In genomic region chr2:90871180-90871961, GRCm38 (mm10) we compare ENCODE assay signal across 12 mouse cellular contexts. TPM values are rescaled to one million over a fixed set of nuclear protein-coding genes. Genes with fewer than 3 reads are reported as not detected.
A peak's percentile ranks its signal among the peaks of the same experiment; 100 is the strongest.
DNase-seq lines count a peak whose midpoint lies in the region; ATAC-seq and TF ChIP-seq lines count a peak whose summit lies in the region.
"Had no signal": no experiment of that assay in that cellular context is flagged by ENCODE, and none has a peak within 500 bp of the region (broad histone marks: within the 10 kb centered on the region; RNA-seq: fewer than 3 reads in every experiment).

No protein-coding gene starts in this region.

- DNase-seq in forebrain, embryonic 14.5 days (ENCODE audit: low spot score), result peak; percentile 31
- DNase-seq in forebrain, embryonic 10.5 days (ENCODE audit: extremely low spot score, low spot score), result no peak
- DNase-seq in lung, embryonic 14.5 days, result peak; percentile 64
- DNase-seq in lung, adult 2 months, result no peak
- DNase-seq in heart, postnatal 10 days, result peak; percentile 28 to 32
- peak; percentile 88 for DNase-seq in skeletal muscle tissue, adult 2 months (ENCODE audit: low read depth, low spot score)
- DNase-seq in layer of hippocampus, adult 18-20 months (ENCODE audit: low spot score in 2 of 2), result no peak

- H3K9ac ChIP-seq in forebrain, embryonic 14.5 days (ENCODE audit: low read length), result no peak overlapping the region
- no peak overlapping the region for H3K9ac ChIP-seq in lung, embryonic 14.5 days
- H3K9ac ChIP-seq in intestine, embryonic 15.5 days, result no peak overlapping the region
- H3K9ac ChIP-seq: embryonic facial prominence, embryonic 13.5 days; stomach, embryonic 15.5 days had no signal

- intact Hi-C loops in heart, postnatal 10 days (cut with DNase I), result no loop called here

- TF ChIP-seq POLR2A in lung, adult 2 months (IDR thresholded peaks at IDR 0.05; ENCODE audit: borderline replicate concordance, extremely low read depth, low read depth, low read length), result no peak

- H3K36me3 ChIP-seq in forebrain, embryonic 14.5 days (ENCODE audit: control insufficient read depth, insufficient read depth, low read length), result peaks cover 20% of the 10 kb centered on the region
- peaks cover 23% of the 10 kb centered on the region for H3K36me3 ChIP-seq in forebrain, embryonic 10.5 days (replicated peaks)
- peaks cover 18% of the 10 kb centered on the region for H3K36me3 ChIP-seq in lung, embryonic 14.5 days (ENCODE audit: insufficient read depth)
- peaks cover 5% of the 10 kb centered on the region; the same call in 1 of the 2 replicates for H3K36me3 ChIP-seq in intestine, embryonic 15.5 days
- H3K36me3 ChIP-seq: stomach, embryonic 15.5 days had no signal

- H3K4me3 ChIP-seq in forebrain, embryonic 14.5 days (ENCODE audit: low read depth, low read length), result no peak overlapping the region
- no peak overlapping the region for H3K4me3 ChIP-seq in forebrain, embryonic 10.5 days
- H3K4me3 ChIP-seq in lung, embryonic 14.5 days (ENCODE audit: low read depth, low read length), result no peak overlapping the region
- H3K4me3 ChIP-seq in lung, adult 2 months (replicated peaks; ENCODE audit: extremely low read depth, low read depth, low read length), result no peak overlapping the region
- H3K4me3 ChIP-seq in intestine, embryonic 15.5 days (replicated peaks), result no peak overlapping the region
- H3K4me3 ChIP-seq: embryonic facial prominence, embryonic 13.5 days; stomach, embryonic 15.5 days had no signal

- WGBS in forebrain, embryonic 14.5 days, result 71% methylated on average over 8 of the region's 8 CpGs
- WGBS in forebrain, embryonic 10.5 days, result 78% methylated on average over 8 of the region's 8 CpGs
- WGBS in lung, embryonic 14.5 days, result 53% methylated on average over 8 of the region's 8 CpGs
- 50% methylated on average over 8 of the region's 8 CpGs for WGBS in lung, adult 2 months
- 69% methylated on average over 8 of the region's 8 CpGs for WGBS in intestine, embryonic 15.5 days

- ATAC-seq in forebrain, embryonic 14.5 days, result no peak
- no peak for ATAC-seq in lung, embryonic 14.5 days (ENCODE audit: insufficient read depth)
- no peak for ATAC-seq in intestine, embryonic 15.5 days

- H3K4me1 ChIP-seq in forebrain, embryonic 14.5 days (ENCODE audit: control insufficient read depth, insufficient read depth, low read length), result no peaks in the 10 kb centered on the region
- H3K4me1 ChIP-seq in forebrain, embryonic 10.5 days, result no peaks in the 10 kb centered on the region
- 0 out of 2 replicates have a peak, but pooled peaks cover 4% of the 10 kb centered on the region for H3K4me1 ChIP-seq in lung, embryonic 14.5 days (ENCODE audit: insufficient read depth)
- H3K4me1 ChIP-seq in lung, adult 2 months (ENCODE audit: control insufficient read depth, insufficient read depth, low read length), result no peaks in the 10 kb centered on the region
- H3K4me1 ChIP-seq in intestine, embryonic 15.5 days (replicated peaks), result peaks cover 13% of the 10 kb centered on the region

- H3K9me3 ChIP-seq in forebrain, embryonic 14.5 days (replicated peaks; ENCODE audit: control insufficient read depth, low read length), result no peaks in the 10 kb centered on the region
- H3K9me3 ChIP-seq in forebrain, embryonic 10.5 days, result no peaks in the 10 kb centered on the region
- no peaks in the 10 kb centered on the region for H3K9me3 ChIP-seq in lung, embryonic 14.5 days (ENCODE audit: low read depth, low read length)
- no peaks in the 10 kb centered on the region for H3K9me3 ChIP-seq in intestine, embryonic 15.5 days
- H3K9me3 ChIP-seq: embryonic facial prominence, embryonic 13.5 days; stomach, embryonic 15.5 days had no signal

- no peak overlapping the region for H3K4me2 ChIP-seq in forebrain, embryonic 14.5 days (ENCODE audit: low read length)
- H3K4me2 ChIP-seq in lung, embryonic 14.5 days, result no peak overlapping the region
- H3K4me2 ChIP-seq in intestine, embryonic 15.5 days (replicated peaks), result no peak overlapping the region
- H3K4me2 ChIP-seq: embryonic facial prominence, embryonic 13.5 days; stomach, embryonic 15.5 days had no signal

- no peak overlapping the region for H3K27ac ChIP-seq in forebrain, embryonic 14.5 days (ENCODE audit: low read depth, low read length)
- H3K27ac ChIP-seq in forebrain, embryonic 10.5 days, result no peak overlapping the region
- H3K27ac ChIP-seq in lung, embryonic 14.5 days (ENCODE audit: low read depth), result no peak overlapping the region
- H3K27ac ChIP-seq in intestine, embryonic 15.5 days, result no peak overlapping the region
- H3K27ac ChIP-seq: embryonic facial prominence, embryonic 13.5 days; stomach, embryonic 15.5 days had no signal

- no peaks in the 10 kb centered on the region for H3K27me3 ChIP-seq in forebrain, embryonic 14.5 days (replicated peaks; ENCODE audit: control insufficient read depth, insufficient read depth, low read length)
- H3K27me3 ChIP-seq in forebrain, embryonic 10.5 days (ENCODE audit: poor library complexity, severe bottlenecking), result no peaks in the 10 kb centered on the region
- H3K27me3 ChIP-seq in lung, embryonic 14.5 days (ENCODE audit: insufficient read depth, low read length), result no peaks in the 10 kb centered on the region
- H3K27me3 ChIP-seq in intestine, embryonic 15.5 days (replicated peaks), result no peaks in the 10 kb centered on the region
- H3K27me3 ChIP-seq: embryonic facial prominence, embryonic 13.5 days; stomach, embryonic 15.5 days had no signal

- TF ChIP-seq CTCF in lung, embryonic 14.5 days (IDR thresholded peaks at IDR 0.05; ENCODE audit: low read depth), result no peak
- no peak for TF ChIP-seq CTCF in lung, adult 2 months (IDR thresholded peaks at IDR 0.05; ENCODE audit: insufficient read depth, low read length)

RNA-seq across cellular contexts. Expression of gene C1qtnf4, which starts 14.3 kb away (rescaled TPM):
- 18.4 and 18.8 TPM in 2 replicates for polyA plus RNA-seq in forebrain, embryonic 14.5 days (2014; fragmentation: Nextera tagmentation; extraction: Ambion mirVana)
- polyA plus RNA-seq in forebrain, embryonic 10.5 days (2016; fragmentation: Nextera tagmentation; extraction: Ambion mirVana), result 3.1 and 3.4 TPM in 2 replicates
- 3.1 and 3.6 TPM in 2 replicates for polyA plus RNA-seq in lung, embryonic 14.5 days (2014; fragmentation: Nextera tagmentation; extraction: Ambion mirVana)
- 4.9 and 6.6 TPM in 2 replicates for polyA plus RNA-seq in lung, adult 2 months (2012; rRNA removed)
- total RNA-seq in heart, postnatal 10 days (2021), result 1 to 10 TPM; 6.2 to 6.6 TPM
- total RNA-seq in layer of hippocampus, adult 18-20 months (2021), result 100 to 1,000 TPM; 198 to 208 TPM
- polyA plus RNA-seq in intestine, embryonic 15.5 days (2015; fragmentation: Nextera tagmentation; extraction: Ambion mirVana), result 6.9 and 8.8 TPM in 2 replicates
- total RNA-seq: hematopoietic stem cell, adult 5-6 weeks; megakaryocyte progenitor cell, adult 5-6 weeks had no signal

RNA-seq across cellular contexts. Expression of gene Mtch2, which starts 24.4 kb away (rescaled TPM):
- 318 and 353 TPM in 2 replicates for polyA plus RNA-seq in forebrain, embryonic 14.5 days (2014; fragmentation: Nextera tagmentation; extraction: Ambion mirVana)
- polyA plus RNA-seq in forebrain, embryonic 10.5 days (2016; fragmentation: Nextera tagmentation; extraction: Ambion mirVana), result 245 and 249 TPM in 2 replicates
- 228 and 241 TPM in 2 replicates for polyA plus RNA-seq in lung, embryonic 14.5 days (2014; fragmentation: Nextera tagmentation; extraction: Ambion mirVana)
- polyA plus RNA-seq in lung, adult 2 months (2012; rRNA removed), result 35.0 and 69.1 TPM in 2 replicates
- 100 to 1,000 TPM; 205 TPM for total RNA-seq in heart, postnatal 10 days (2021)
- 100 to 1,000 TPM; 102 to 110 TPM for total RNA-seq in layer of hippocampus, adult 18-20 months (2021)
- 332 and 357 TPM in 2 replicates for polyA plus RNA-seq in intestine, embryonic 15.5 days (2015; fragmentation: Nextera tagmentation; extraction: Ambion mirVana)

RNA-seq across cellular contexts. Expression of gene Kbtbd4, which starts 33.2 kb away (rescaled TPM):
- polyA plus RNA-seq in forebrain, embryonic 14.5 days (2014; fragmentation: Nextera tagmentation; extraction: Ambion mirVana), result 51.1 and 55.9 TPM in 2 replicates
- polyA plus RNA-seq in forebrain, embryonic 10.5 days (2016; fragmentation: Nextera tagmentation; extraction: Ambion mirVana), result 59.1 and 61.4 TPM in 2 replicates
- 28.7 and 32.5 TPM in 2 replicates for polyA plus RNA-seq in lung, embryonic 14.5 days (2014; fragmentation: Nextera tagmentation; extraction: Ambion mirVana)
- polyA plus RNA-seq in lung, adult 2 months (2012; rRNA removed), result 10.4 and 15.6 TPM in 2 replicates
- 10 to 100 TPM; 21.7 to 26.1 TPM for total RNA-seq in heart, postnatal 10 days (2021)
- total RNA-seq in layer of hippocampus, adult 18-20 months (2021), result 10 to 100 TPM; 37.1 to 37.9 TPM
- 27.8 and 29.8 TPM in 2 replicates for polyA plus RNA-seq in intestine, embryonic 15.5 days (2015; fragmentation: Nextera tagmentation; extraction: Ambion mirVana)

RNA-seq across cellular contexts. Expression of gene Ndufs3, which starts 33.3 kb away (rescaled TPM):
- polyA plus RNA-seq in forebrain, embryonic 14.5 days (2014; fragmentation: Nextera tagmentation; extraction: Ambion mirVana), result 230 and 240 TPM in 2 replicates
- 201 and 203 TPM in 2 replicates for polyA plus RNA-seq in forebrain, embryonic 10.5 days (2016; fragmentation: Nextera tagmentation; extraction: Ambion mirVana)
- polyA plus RNA-seq in lung, embryonic 14.5 days (2014; fragmentation: Nextera tagmentation; extraction: Ambion mirVana), result 186 and 198 TPM in 2 replicates
- polyA plus RNA-seq in lung, adult 2 months (2012; rRNA removed), result 70.9 and 115 TPM in 2 replicates
- total RNA-seq in heart, postnatal 10 days (2021), result 100 to 1,000 TPM; 693 to 709 TPM
- total RNA-seq in layer of hippocampus, adult 18-20 months (2021), result 100 to 1,000 TPM; 225 to 240 TPM
- 276 and 282 TPM in 2 replicates for polyA plus RNA-seq in intestine, embryonic 15.5 days (2015; fragmentation: Nextera tagmentation; extraction: Ambion mirVana)

Comparison
In these comparisons a context has a peak if more than half of its experiments do, and no peak if none do; other contexts are left out.
1. DNase-seq: peak in forebrain, embryonic 14.5 days (single experiment), lung, embryonic 14.5 days (single experiment), heart, postnatal 10 days (2 of 2) and skeletal muscle tissue, adult 2 months (single experiment); none in forebrain, embryonic 10.5 days (single experiment), lung, adult 2 months (single experiment) and layer of hippocampus, adult 18-20 months (0 of 2).